Comparison of ENCODE assay signal across 17 mouse cellular contexts in the genomic region with DNA sequence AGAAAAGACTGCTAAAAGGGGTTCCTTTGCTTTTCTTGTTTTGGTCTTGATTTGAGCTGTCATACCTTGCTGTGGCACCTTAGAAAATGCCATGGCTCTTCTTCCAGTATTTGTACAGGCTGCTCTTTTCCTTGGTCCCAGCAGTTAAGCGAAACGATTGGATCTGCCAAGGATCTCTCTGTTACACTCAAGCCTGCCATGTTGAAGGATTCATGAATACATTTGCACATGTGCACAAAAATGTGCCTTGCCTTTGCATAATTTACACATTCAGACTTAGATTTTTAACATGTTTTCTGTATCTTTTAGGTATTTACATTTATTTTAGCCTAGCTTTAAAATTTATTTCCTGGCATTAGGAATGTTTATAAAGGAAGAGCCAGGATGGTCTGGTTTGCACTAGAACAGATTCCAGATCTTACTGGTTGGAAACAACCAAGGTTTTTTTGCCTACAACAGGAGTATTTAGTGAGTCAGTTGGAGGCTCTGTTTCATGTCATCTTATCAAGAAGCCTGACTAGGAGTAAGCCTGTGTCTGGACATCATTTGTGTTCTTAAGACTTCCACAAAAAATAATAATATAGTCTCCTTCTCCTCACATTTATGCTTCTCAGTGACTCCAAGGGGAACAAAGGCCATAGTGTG. TPM values are rescaled to one million over a fixed set of nuclear protein-coding genes. Genes with fewer than 3 reads are reported as not detected.
DNase-seq lines count a peak whose midpoint lies in the region; ATAC-seq and TF ChIP-seq lines count a peak whose summit lies in the region.
"Had no signal": no experiment of that assay in that cellular context is flagged by ENCODE, and none has a peak within 500 bp of the region (broad histone marks: within the 10 kb centered on the region; RNA-seq: fewer than 3 reads in every experiment).

No protein-coding gene starts in this region.

- peaks cover 96% of the 10 kb centered on the region for H3K36me3 ChIP-seq in heart, embryonic 13.5 days
- H3K36me3 ChIP-seq in liver, embryonic 11.5 days (ENCODE audit: control insufficient read depth, insufficient read depth, low read length) = peaks cover 45% of the 10 kb centered on the region
- peaks cover 74% of the 10 kb centered on the region for H3K36me3 ChIP-seq in liver, postnatal 0 days (replicated peaks; ENCODE audit: insufficient read depth, low read length)
- peaks cover 59% of the 10 kb centered on the region for H3K36me3 ChIP-seq in stomach, embryonic 14.5 days (ENCODE audit: control insufficient read depth, insufficient read depth, low read length)
- H3K36me3 ChIP-seq in stomach, postnatal 0 days (ENCODE audit: control insufficient read depth, insufficient read depth, low read length) = peaks cover 15% of the 10 kb centered on the region

- DNase-seq in heart, adult 18-20 months = no peak
- no peak for DNase-seq in liver, embryonic 11.5 days (ENCODE audit: low spot score)
- DNase-seq in liver, postnatal 0 days = no peak
- no peak for DNase-seq in stomach, postnatal 0 days (ENCODE audit: low spot score)
- peak; percentile 32 for DNase-seq in yolk sac, embryonic 10.5 days (ENCODE audit: low spot score)
- DNase-seq in left cerebral cortex, adult 8-10 months (ENCODE audit: low spot score in 2 of 2) = no peak
- DNase-seq: adrenal gland, postnatal 10 days; cerebellum, adult 9-11 months; kidney, adult 9 months; thymus, postnatal 14 days had no signal

- no peak overlapping the region for H3K4me2 ChIP-seq in heart, embryonic 13.5 days
- no peak overlapping the region for H3K4me2 ChIP-seq in liver, embryonic 11.5 days
- no peak overlapping the region for H3K4me2 ChIP-seq in liver, postnatal 0 days (ENCODE audit: low read depth, low read length)
- no peak overlapping the region for H3K4me2 ChIP-seq in stomach, embryonic 14.5 days (replicated peaks; ENCODE audit: low read depth, low read length)
- no peak overlapping the region for H3K4me2 ChIP-seq in stomach, postnatal 0 days (replicated peaks; ENCODE audit: low read depth)

- H3K4me3 ChIP-seq in heart, embryonic 13.5 days = no peak overlapping the region
- H3K4me3 ChIP-seq in liver, embryonic 11.5 days (ENCODE audit: low read depth, low read length) = no peak overlapping the region
- no peak overlapping the region for H3K4me3 ChIP-seq in liver, postnatal 0 days (ENCODE audit: low read depth, low read length)
- no peak overlapping the region for H3K4me3 ChIP-seq in stomach, embryonic 14.5 days (ENCODE audit: low read depth, low read length)
- H3K4me3 ChIP-seq in stomach, postnatal 0 days (ENCODE audit: low read depth, low read length) = no peak overlapping the region
- H3K4me3 ChIP-seq: left cerebral cortex, adult 2 months had no signal

- 89% methylated on average over 2 of the region's 2 CpGs for WGBS in heart, embryonic 13.5 days
- 84% methylated on average over 2 of the region's 2 CpGs for WGBS in liver, embryonic 11.5 days
- 82% methylated on average over 2 of the region's 2 CpGs for WGBS in liver, postnatal 0 days (ENCODE audit: insufficient replicate concordance)
- WGBS in stomach, embryonic 14.5 days = 76% methylated on average over 2 of the region's 2 CpGs
- 37% methylated on average over 2 of the region's 2 CpGs for WGBS in stomach, postnatal 0 days

- H3K9me3 ChIP-seq in heart, embryonic 13.5 days = no peaks in the 10 kb centered on the region
- no peaks in the 10 kb centered on the region for H3K9me3 ChIP-seq in liver, embryonic 11.5 days (ENCODE audit: control insufficient read depth, low read length)
- H3K9me3 ChIP-seq in liver, postnatal 0 days (ENCODE audit: low read length) = no peaks in the 10 kb centered on the region
- no peaks in the 10 kb centered on the region for H3K9me3 ChIP-seq in stomach, embryonic 14.5 days (ENCODE audit: control insufficient read depth, low read depth, low read length)
- no peaks in the 10 kb centered on the region for H3K9me3 ChIP-seq in stomach, postnatal 0 days (ENCODE audit: control insufficient read depth, low read length)
- H3K9me3 ChIP-seq: G1E had no signal

- no peak for ATAC-seq in heart, embryonic 13.5 days (ENCODE audit: extremely low read depth, insufficient number of reproducible peaks, low FRiP score, low TSS enrichment)
- no peak for ATAC-seq in liver, embryonic 11.5 days (replicated peaks; ENCODE audit: low FRiP score)
- ATAC-seq in liver, postnatal 0 days = no peak
- no peak for ATAC-seq in stomach, embryonic 14.5 days (ENCODE audit: insufficient number of reproducible peaks, insufficient read depth, low FRiP score, low read depth)
- no peak; the same call in 1 of the 2 replicates for ATAC-seq in stomach, postnatal 0 days (ENCODE audit: low FRiP score, low TSS enrichment)

- TF ChIP-seq CTCF in liver, postnatal 0 days (IDR thresholded peaks at IDR 0.05; ENCODE audit: low read depth) = no peak
- no peak for TF ChIP-seq CTCF in stomach, postnatal 0 days (IDR thresholded peaks at IDR 0.05; ENCODE audit: low read depth)

- no peak overlapping the region for H3K9ac ChIP-seq in heart, embryonic 13.5 days
- no peak overlapping the region for H3K9ac ChIP-seq in liver, embryonic 11.5 days (ENCODE audit: low read depth, low read length)
- no peak overlapping the region for H3K9ac ChIP-seq in liver, postnatal 0 days (replicated peaks)
- H3K9ac ChIP-seq in stomach, embryonic 14.5 days (replicated peaks; ENCODE audit: low read depth, low read length) = no peak overlapping the region
- no peak overlapping the region for H3K9ac ChIP-seq in stomach, postnatal 0 days (ENCODE audit: low read length)

- peaks cover 29% of the 10 kb centered on the region for H3K4me1 ChIP-seq in heart, embryonic 13.5 days
- H3K4me1 ChIP-seq in liver, embryonic 11.5 days (replicated peaks; ENCODE audit: control insufficient read depth, insufficient read depth, low read length) = no peaks in the 10 kb centered on the region
- no peaks in the 10 kb centered on the region for H3K4me1 ChIP-seq in liver, postnatal 0 days (ENCODE audit: insufficient read depth)
- H3K4me1 ChIP-seq in stomach, embryonic 14.5 days (ENCODE audit: control insufficient read depth, insufficient read depth, low read length) = peaks cover 5% of the 10 kb centered on the region
- H3K4me1 ChIP-seq in stomach, postnatal 0 days (replicated peaks; ENCODE audit: control insufficient read depth, insufficient read depth) = no peaks in the 10 kb centered on the region

- no peak for TF ChIP-seq EP300 in liver, postnatal 0 days (IDR thresholded peaks at IDR 0.05; ENCODE audit: low read depth)
- no peak for TF ChIP-seq EP300 in stomach, postnatal 0 days (optimal IDR thresholded peaks at IDR 0.05)

- peak overlapping the region; percentile 61 for H3K27ac ChIP-seq in heart, embryonic 13.5 days (replicated peaks)
- H3K27ac ChIP-seq in liver, embryonic 11.5 days (ENCODE audit: low read depth, low read length) = peak overlapping the region; percentile 49
- H3K27ac ChIP-seq in liver, postnatal 0 days (ENCODE audit: low read depth) = no peak overlapping the region
- H3K27ac ChIP-seq in stomach, embryonic 14.5 days (ENCODE audit: low read length) = peak overlapping the region; percentile 72; the same call in 1 of the 2 replicates
- no peak overlapping the region for H3K27ac ChIP-seq in stomach, postnatal 0 days (replicated peaks)
- H3K27ac ChIP-seq: left cerebral cortex, adult 2 months; macrophage had no signal

- H3K27me3 ChIP-seq in heart, embryonic 13.5 days (replicated peaks) = no peaks in the 10 kb centered on the region
- H3K27me3 ChIP-seq in liver, embryonic 11.5 days (replicated peaks; ENCODE audit: control insufficient read depth, insufficient read depth, low read length) = no peaks in the 10 kb centered on the region
- H3K27me3 ChIP-seq in liver, postnatal 0 days (ENCODE audit: insufficient read depth, low read length) = no peaks in the 10 kb centered on the region
- no peaks in the 10 kb centered on the region for H3K27me3 ChIP-seq in stomach, embryonic 14.5 days (ENCODE audit: control insufficient read depth, insufficient read depth, low read length)
- no peaks in the 10 kb centered on the region for H3K27me3 ChIP-seq in stomach, postnatal 0 days (ENCODE audit: control insufficient read depth, insufficient read depth, low read length)

RNA-seq across cellular contexts. Expression of a gene that starts 29.0 kb away (rescaled TPM):
- polyA plus RNA-seq in heart, embryonic 13.5 days (2015; fragmentation: Nextera tagmentation; extraction: Ambion mirVana) = 0.29 and 0.32 TPM in 2 replicates
- total RNA-seq in heart, adult 18-20 months (2021) = under 1 TPM in 1 of 2 experiments, not detected in 1; 0.10 TPM
- polyA plus RNA-seq in liver, embryonic 11.5 days (2014; fragmentation: Nextera tagmentation; extraction: Ambion mirVana) = 0.29 and 0.57 TPM in 2 replicates
- 0.07 and 0.17 TPM in 2 replicates for polyA plus RNA-seq in liver, postnatal 0 days (2015; fragmentation: Nextera tagmentation; extraction: Ambion mirVana)
- 0.45 and 0.85 TPM in 2 replicates for polyA plus RNA-seq in stomach, embryonic 14.5 days (2014; fragmentation: Nextera tagmentation; extraction: Ambion mirVana)
- 0.17 and 0.22 TPM in 2 replicates for polyA plus RNA-seq in stomach, postnatal 0 days (2015; fragmentation: Nextera tagmentation; extraction: Ambion mirVana)
- total RNA-seq in left cerebral cortex, adult 8-10 months (2022) = 1 to 10 TPM; 1.1 to 1.6 (median 1.4) TPM
- polyA plus RNA-seq: macrophage had no signal

RNA-seq across cellular contexts. Expression of a gene that starts 29.6 kb away (rescaled TPM):
- 192 and 198 TPM in 2 replicates for polyA plus RNA-seq in heart, embryonic 13.5 days (2015; fragmentation: Nextera tagmentation; extraction: Ambion mirVana)
- total RNA-seq in heart, adult 18-20 months (2021) = 100 to 1,000 TPM in 1 of 2 experiments, 10 to 100 TPM in 1; 91.4 to 104 TPM
- polyA plus RNA-seq in liver, embryonic 11.5 days (2014; fragmentation: Nextera tagmentation; extraction: Ambion mirVana) = 302 and 331 TPM in 2 replicates
- 74.2 and 86.1 TPM in 2 replicates for polyA plus RNA-seq in liver, postnatal 0 days (2015; fragmentation: Nextera tagmentation; extraction: Ambion mirVana)
- polyA plus RNA-seq in stomach, embryonic 14.5 days (2014; fragmentation: Nextera tagmentation; extraction: Ambion mirVana) = 301 and 324 TPM in 2 replicates
- 178 and 192 TPM in 2 replicates for polyA plus RNA-seq in stomach, postnatal 0 days (2015; fragmentation: Nextera tagmentation; extraction: Ambion mirVana)
- total RNA-seq in left cerebral cortex, adult 8-10 months (2022) = 100 to 1,000 TPM; 141 to 150 (median 144) TPM

RNA-seq across cellular contexts. Expression of a gene that starts 38.9 kb away (rescaled TPM):
- not detected in 2 replicates for polyA plus RNA-seq in heart, embryonic 13.5 days (2015; fragmentation: Nextera tagmentation; extraction: Ambion mirVana)
- total RNA-seq in heart, adult 18-20 months (2021) = not detected
- not detected in 2 replicates for polyA plus RNA-seq in liver, embryonic 11.5 days (2014; fragmentation: Nextera tagmentation; extraction: Ambion mirVana)
- not detected in 2 replicates for polyA plus RNA-seq in liver, postnatal 0 days (2015; fragmentation: Nextera tagmentation; extraction: Ambion mirVana)
- polyA plus RNA-seq in stomach, embryonic 14.5 days (2014; fragmentation: Nextera tagmentation; extraction: Ambion mirVana) = not detected in 2 replicates
- polyA plus RNA-seq in stomach, postnatal 0 days (2015; fragmentation: Nextera tagmentation; extraction: Ambion mirVana) = 0.49 and 0.51 TPM in 2 replicates
- under 1 TPM in 1 of 4 experiments, not detected in 3; 0.83 TPM for total RNA-seq in left cerebral cortex, adult 8-10 months (2022)
- total RNA-seq: adrenal gland, postnatal 10 days; gastrocnemius, postnatal 10 days; heart, postnatal 14 days; left cerebral cortex, adult 2 months had no signal
- polyA plus RNA-seq: G1E, macrophage had no signal

RNA-seq across cellular contexts. Expression of a gene that starts 59.0 kb away (rescaled TPM):
- polyA plus RNA-seq in heart, embryonic 13.5 days (2015; fragmentation: Nextera tagmentation; extraction: Ambion mirVana) = 64.1 and 65.4 TPM in 2 replicates
- total RNA-seq in heart, adult 18-20 months (2021) = 10 to 100 TPM; 19.4 to 21.1 TPM
- polyA plus RNA-seq in liver, embryonic 11.5 days (2014; fragmentation: Nextera tagmentation; extraction: Ambion mirVana) = 21.2 and 23.0 TPM in 2 replicates
- 22.8 and 23.4 TPM in 2 replicates for polyA plus RNA-seq in liver, postnatal 0 days (2015; fragmentation: Nextera tagmentation; extraction: Ambion mirVana)
- polyA plus RNA-seq in stomach, embryonic 14.5 days (2014; fragmentation: Nextera tagmentation; extraction: Ambion mirVana) = 47.3 and 49.2 TPM in 2 replicates
- polyA plus RNA-seq in stomach, postnatal 0 days (2015; fragmentation: Nextera tagmentation; extraction: Ambion mirVana) = 68.8 and 68.9 TPM in 2 replicates
- total RNA-seq in left cerebral cortex, adult 8-10 months (2022) = 10 to 100 TPM; 60.3 to 66.1 (median 63.8) TPM

Comparison
In these comparisons a context has a peak if more than half of its experiments do, and no peak if none do; other contexts are left out.
1. H3K27ac ChIP-seq: peak in heart, embryonic 13.5 days (single experiment), liver, embryonic 11.5 days (single experiment) and stomach, embryonic 14.5 days (single experiment); none in liver, postnatal 0 days (single experiment) and stomach, postnatal 0 days (single experiment).